Mouse (Mus musculus) skeletal muscle tissue, postnatal 0 days (tissue): ENCODE measurements around the gene Asdurf. TPM values are rescaled to one million over a fixed set of nuclear protein-coding genes. Genes with fewer than 3 reads are reported as not detected.

Experiments used
- polyA plus RNA-seq: library from polyadenylated mRNA; unstranded; fragments of >200 nt; fragmentation: Nextera tagmentation; extraction: Ambion mirVana; gene quantifications from 2 replicates; pipeline ENCODE4 v1.2.1, GENCODE M21; 2015

Gene Asdurf
- polyA plus RNA-seq = 10.0 and 19.4 TPM in 2 replicates

DNA sequence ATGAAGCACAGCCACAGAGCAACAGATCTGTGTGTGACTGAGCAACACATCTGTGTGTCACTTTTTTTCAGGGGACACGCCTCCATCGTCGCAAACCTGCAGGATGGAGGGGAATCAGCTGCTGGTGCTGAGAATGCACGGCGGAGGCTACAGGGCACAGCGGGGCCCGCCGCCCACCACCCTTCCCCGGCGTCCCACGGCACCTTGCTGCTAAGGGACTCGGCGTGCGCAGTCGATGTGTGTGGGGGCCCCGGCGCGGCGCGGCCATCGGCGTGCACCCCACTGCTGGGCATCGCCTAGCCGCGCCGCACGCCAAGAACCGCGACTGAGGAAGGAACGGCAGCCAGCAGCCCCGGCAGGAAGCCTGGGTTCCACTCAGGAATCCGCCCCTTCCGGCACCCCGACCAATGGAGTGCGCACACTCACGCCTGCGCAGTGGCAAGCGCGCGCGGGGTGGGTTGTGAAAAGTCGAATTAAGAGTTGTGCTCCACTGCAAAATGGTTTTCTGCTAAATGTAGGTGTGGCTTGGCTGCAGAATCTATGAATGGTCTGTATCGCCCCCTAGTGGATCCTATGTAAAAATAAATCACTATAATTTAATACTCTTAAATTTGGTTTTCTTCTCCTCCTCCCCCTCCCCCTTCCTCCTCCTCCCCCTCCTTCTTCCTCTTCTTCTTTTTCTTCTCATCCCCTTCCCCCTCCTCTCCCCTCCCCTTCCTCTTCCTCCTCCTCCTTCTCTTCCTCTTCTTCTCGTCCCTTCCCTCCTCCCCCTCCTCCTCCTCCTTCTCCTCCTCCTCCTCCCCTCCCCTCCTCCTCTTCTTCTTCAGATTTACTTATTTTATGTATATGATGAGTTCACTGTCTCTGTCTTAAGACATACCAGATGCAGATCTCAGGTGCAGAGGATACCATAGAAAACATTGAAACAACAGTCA, at the start of gene Asdurf, which contains the start of the genes Gm28551 and Asnsd1:
Asdurf (minus strand) TSS at position 293 of the 935 bp plus-strand sequence.
Gm28551 (minus strand) TSS at position 341 of the 935 bp plus-strand sequence.
Asnsd1 (minus strand) TSS at position 426 of the 935 bp plus-strand sequence.

DNA sequence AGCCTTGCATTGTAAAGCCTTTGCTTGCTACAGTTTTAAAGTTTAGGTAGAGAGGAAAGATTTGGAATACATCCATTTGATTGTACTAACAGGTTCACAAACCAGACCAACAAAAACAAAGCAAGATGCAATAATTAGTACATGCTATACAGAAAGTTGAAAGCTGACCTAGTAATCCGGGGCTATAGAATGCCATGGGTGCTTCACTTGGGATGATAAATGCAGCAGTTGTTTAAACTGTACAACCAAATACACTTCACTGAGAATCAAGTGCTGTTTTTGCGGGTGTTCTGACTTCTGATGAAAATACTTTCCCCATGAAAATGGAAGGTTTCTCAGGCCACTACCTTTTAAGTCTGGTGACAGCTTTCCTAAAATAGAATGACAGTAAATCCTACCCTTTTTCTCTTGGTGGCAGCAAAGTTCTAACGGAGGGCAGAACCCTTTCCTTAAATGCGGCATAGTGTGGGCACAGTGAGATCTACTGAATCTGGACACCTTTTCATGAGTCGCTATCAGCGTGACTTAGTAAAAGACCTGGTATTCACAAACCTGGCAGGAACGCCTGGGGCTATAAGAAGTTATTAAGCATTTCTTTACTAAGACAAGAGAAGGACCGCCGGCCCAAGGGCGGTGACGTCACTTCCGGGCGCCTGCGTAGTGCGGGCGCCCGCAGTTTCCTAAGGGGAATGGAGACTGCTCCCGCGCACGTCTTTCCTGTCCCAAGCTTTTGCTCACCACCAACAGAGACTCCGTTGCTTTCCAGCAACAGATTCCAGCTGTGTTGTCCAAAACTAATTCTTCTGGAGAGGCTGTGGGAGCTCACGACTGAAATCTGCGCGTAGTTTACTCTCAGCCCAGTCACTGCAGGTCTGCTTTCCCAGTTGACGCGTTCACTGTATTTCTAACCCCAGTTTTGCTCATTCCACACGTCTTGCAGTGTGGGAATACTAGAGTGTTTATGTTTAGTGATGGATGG, 39.1 kb downstream of the Asdurf start, which contains the start of gene Osgepl1:
Osgepl1 (plus strand) TSS at position 636 of the 979 bp plus-strand sequence.

Other genes with a start within 250 kb of the Asdurf start
- not detected in 2 replicates for gene 1700019A02Rik, start 165.0 kb downstream of the Asdurf start, polyA plus RNA-seq
- 5.6 and 7.1 TPM in 2 replicates for gene Pms1, start 55.6 kb downstream of the Asdurf start, polyA plus RNA-seq
- gene Ormdl1, start 55.5 kb downstream of the Asdurf start, polyA plus RNA-seq = 12.0 and 12.8 TPM in 2 replicates
- gene Gm28778, start 55.5 kb downstream of the Asdurf start, polyA plus RNA-seq = not detected in 2 replicates
- 29.9 and 31.5 TPM in 2 replicates for gene Osgepl1, start 39.0 kb downstream of the Asdurf start, polyA plus RNA-seq
- 0.23 and 0.37 TPM in 2 replicates for gene Gm28551, start within 50 bp of the Asdurf start, polyA plus RNA-seq
- 70.2 and 75.5 TPM in 2 replicates for gene Asnsd1, start 133 bp upstream of the Asdurf start, polyA plus RNA-seq